Mouse (Mus musculus) bone marrow, adult 2 months (tissue): ENCODE results near the gene Eif2b2.

Experiments used
- CTCF ChIP-seq: fragments of 200-500 bp; IDR thresholded peaks from 2 replicates; pipeline ENCODE4 v1.5.1; 2011; ENCODE audit warnings: low read length, control low read depth; ENCODE audit not compliant: control insufficient read depth, insufficient read depth
- POLR2A ChIP-seq: fragments of 200-500 bp; IDR thresholded peaks from 2 replicates; pipeline ENCODE4 v1.6.1; 2011; ENCODE audit warnings: low read depth, mild to moderate bottlenecking, control low read depth, low read length, borderline replicate concordance; ENCODE audit not compliant: control insufficient read depth

DNA sequence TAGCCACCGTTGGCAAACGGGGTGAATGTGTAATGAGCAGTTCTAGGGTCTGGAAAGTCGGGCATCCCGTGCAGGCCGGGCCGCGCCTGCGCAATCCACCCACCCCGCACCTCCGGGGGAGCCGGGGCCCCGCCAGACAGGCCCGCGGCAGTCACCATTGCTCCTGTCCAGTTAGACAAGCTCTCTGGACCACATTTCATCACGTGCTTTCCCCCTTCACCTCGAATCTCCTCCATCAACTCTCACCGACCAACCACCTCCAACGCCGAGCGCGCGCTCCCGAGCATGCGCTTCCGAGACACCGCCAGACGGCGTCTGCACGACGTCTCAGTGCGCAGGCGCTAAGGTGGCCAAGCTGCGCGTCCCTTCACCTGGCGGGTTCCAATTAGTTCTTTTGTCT is 51.0 kb downstream of the Eif2b2 start, which contains the start of gene Mlh3:
- peak; percentile 62; the same call in 1 of the 2 replicates for TF ChIP-seq POLR2A
- peak; percentile 32; the same call in 1 of the 2 replicates for TF ChIP-seq CTCF
